Mouse (Mus musculus): ENCODE results near the gene S100a7a.

The S100a7a gene

GRCm38 (mm10) chr3:90653717-90654116, at the start of gene S100a7a:
TSS of gene S100a7a (plus strand) at chr3:90654017.
- DNase-seq (ENCODE audit: low read depth) = no peak

GRCm38 (mm10) chr3:90604416-90604815, 49.4 kb upstream of the S100a7a start:
- DNase-seq (ENCODE audit: low read depth) = peak; percentile 99

- no peak for DNase-seq (ENCODE audit: low read depth)
Measured at GRCm38 (mm10) chr3:90605049-90605448, 48.8 kb upstream of the S100a7a start.

GRCm38 (mm10) chr3:90605736-90606135, 48.1 kb upstream of the S100a7a start:
- no peak for DNase-seq (ENCODE audit: low read depth)

GRCm38 (mm10) chr3:90606185-90606584, 47.6 kb upstream of the S100a7a start:
- DNase-seq (ENCODE audit: low read depth) = no peak

- no peak for DNase-seq (ENCODE audit: low read depth)
Measured at GRCm38 (mm10) chr3:90607361-90607760, 46.5 kb upstream of the S100a7a start.

GRCm38 (mm10) chr3:90608223-90608622, 45.6 kb upstream of the S100a7a start, which contains the start of gene S100a5:
TSS of gene S100a5 (plus strand) at chr3:90608523.
- no peak for DNase-seq (ENCODE audit: low read depth)

- no peak for DNase-seq (ENCODE audit: low read depth)
Measured at GRCm38 (mm10) chr3:90609102-90609501, 44.7 kb upstream of the S100a7a start.

- DNase-seq (ENCODE audit: low read depth) = no peak
Measured at GRCm38 (mm10) chr3:90611494-90611893, 42.3 kb upstream of the S100a7a start.

- DNase-seq (ENCODE audit: low read depth) = no peak
Measured at GRCm38 (mm10) chr3:90612061-90612460, 41.8 kb upstream of the S100a7a start.

GRCm38 (mm10) chr3:90612728-90613291, 41.0 kb upstream of the S100a7a start, which contains the start of gene S100a6:
TSS of gene S100a6 (plus strand) at chr3:90612882.
- DNase-seq (ENCODE audit: low read depth) = peak; percentile 62

GRCm38 (mm10) chr3:90613461-90614147, 40.2 kb upstream of the S100a7a start:
- no peak for DNase-seq (ENCODE audit: low read depth)

- no peak for DNase-seq (ENCODE audit: low read depth)
Measured at GRCm38 (mm10) chr3:90614148-90614530, 39.7 kb upstream of the S100a7a start.

- DNase-seq (ENCODE audit: low read depth) = no peak
Measured at GRCm38 (mm10) chr3:90614611-90615251, 39.1 kb upstream of the S100a7a start.

- DNase-seq (ENCODE audit: low read depth) = peak; percentile 79
Measured at GRCm38 (mm10) chr3:90615415-90615814, 38.4 kb upstream of the S100a7a start.

- DNase-seq (ENCODE audit: low read depth) = no peak
Measured at GRCm38 (mm10) chr3:90615911-90616310, 37.9 kb upstream of the S100a7a start.

- no peak for DNase-seq (ENCODE audit: low read depth)
Measured at GRCm38 (mm10) chr3:90617586-90617985, 36.2 kb upstream of the S100a7a start.

GRCm38 (mm10) chr3:90621552-90621951, 32.3 kb upstream of the S100a7a start:
- no peak for DNase-seq (ENCODE audit: low read depth)

GRCm38 (mm10) chr3:90623435-90624071, 30.3 kb upstream of the S100a7a start:
- no peak for DNase-seq (ENCODE audit: low read depth)

GRCm38 (mm10) chr3:90625496-90625895, 28.3 kb upstream of the S100a7a start:
- no peak for DNase-seq (ENCODE audit: low read depth)

GRCm38 (mm10) chr3:90626266-90627021, 27.4 kb upstream of the S100a7a start:
- no peak for DNase-seq (ENCODE audit: low read depth)

- no peak for DNase-seq (ENCODE audit: low read depth)
Measured at GRCm38 (mm10) chr3:90627366-90627765, 26.5 kb upstream of the S100a7a start.
